Mouse (Mus musculus) ES-E14 (cell line): ENCODE results near the gene Pgs1.
A peak's percentile ranks its signal among the peaks of the same experiment; 100 is the strongest.

Experiments
- CHD2 ChIP-seq: IDR thresholded peaks from 2 replicates; pipeline ENCODE4 v1.6.1; 2014; ENCODE audit warnings: mild to moderate bottlenecking, low read depth, low read length, inconsistent platforms
- HCFC1 ChIP-seq: IDR thresholded peaks from 2 replicates; pipeline ENCODE4 v1.6.1; 2012; ENCODE audit warnings: low read length, inconsistent platforms, borderline replicate concordance; ENCODE audit not compliant: insufficient read depth
- MAFK ChIP-seq: IDR thresholded peaks from 2 replicates; pipeline ENCODE4 v1.6.1; 2014; ENCODE audit warnings: mild to moderate bottlenecking, low read depth, low read length, inconsistent platforms; ENCODE audit not compliant: insufficient read depth
- ZNF384 ChIP-seq: IDR thresholded peaks from 2 replicates; pipeline ENCODE4 v1.6.1; 2012; ENCODE audit warnings: low read depth, low read length, inconsistent platforms

GRCm38 (mm10) chr11:117969100-117969944, 16.8 kb upstream of the Pgs1 start:
- TF ChIP-seq CHD2 (no peak), ZNF384 (no peak), MAFK (no peak), HCFC1 (peak; percentile 42; the same call in 1 of the 2 replicates)
